Mouse (Mus musculus): Measurements from ENCODE around the gene Mycl. TPM values are rescaled to one million over a fixed set of nuclear protein-coding genes. Genes with fewer than 3 reads are reported as not detected.

Mycl gene
- 1 to 10 TPM; 6.7 to 8.3 TPM for total RNA-seq (2023)

DNA sequence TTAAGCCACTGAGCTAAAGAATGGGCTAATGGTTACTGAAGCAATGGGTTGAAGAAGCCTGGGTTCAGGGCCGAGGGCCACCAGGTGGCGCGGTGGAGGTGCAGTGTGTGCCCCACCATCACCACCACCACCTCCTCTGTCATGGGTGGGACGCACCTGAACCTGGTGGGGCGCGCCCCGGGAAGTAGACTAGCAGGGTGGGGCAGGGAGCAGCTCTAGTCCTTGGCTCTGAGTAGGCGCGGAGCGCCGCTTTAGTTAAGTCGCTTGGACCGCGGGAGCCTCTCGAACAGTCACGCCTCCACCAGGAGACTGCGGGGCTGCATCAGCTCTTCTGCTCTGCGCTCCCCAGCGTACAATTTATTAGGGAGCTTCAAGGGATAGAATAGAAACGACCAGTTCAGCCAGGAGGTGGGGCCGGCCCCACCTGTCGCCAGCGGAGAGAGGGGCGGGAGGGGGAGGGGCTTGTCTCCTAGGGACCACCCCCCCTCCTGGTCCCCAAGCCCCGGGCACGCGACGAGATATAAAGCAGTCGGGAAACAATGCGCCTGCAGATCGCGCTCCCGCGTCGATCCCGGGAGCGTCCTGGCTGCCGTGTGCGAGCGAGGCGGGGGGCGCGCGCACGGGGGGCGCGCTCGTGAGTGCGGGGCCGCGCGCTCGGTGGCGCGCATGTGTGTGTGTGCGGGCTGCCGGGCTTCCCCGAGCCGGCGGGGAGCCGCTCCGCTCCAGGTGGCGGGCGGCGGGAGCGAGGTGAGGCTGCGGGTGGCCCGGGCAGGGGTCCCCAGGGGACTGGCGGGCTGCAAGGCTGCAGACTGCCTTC, at the start of gene Mycl:
Gene Mycl, plus strand, starts transcription at position 249 of the 817 bp plus-strand sequence.

DNA sequence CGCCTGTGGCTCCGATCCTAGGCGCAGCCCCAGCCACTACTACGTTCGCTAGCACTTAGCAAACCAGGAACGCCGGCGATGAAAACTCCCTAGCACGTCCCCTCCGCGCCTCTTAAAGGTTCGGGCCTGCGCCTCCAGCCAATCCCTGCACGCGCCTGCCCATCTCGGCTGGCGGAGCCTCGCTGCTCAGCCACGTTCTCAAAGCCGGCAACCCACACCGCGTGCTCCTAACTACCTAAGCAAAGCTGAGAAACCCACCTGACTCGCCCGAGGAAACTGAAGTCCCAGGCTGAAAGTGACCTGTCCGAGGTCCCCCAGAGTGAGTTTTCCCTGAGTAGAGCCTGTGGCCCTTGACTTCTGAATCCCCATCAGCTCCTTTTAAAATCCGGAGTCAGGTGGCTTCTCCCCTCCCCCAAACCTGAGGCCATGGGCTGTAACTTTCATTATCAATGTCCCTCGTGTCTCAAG, 34.3 kb upstream of the Mycl start, which contains the start of gene Mfsd2a:
Gene Mfsd2a, minus strand, starts transcription at position 89 of the 468 bp plus-strand sequence.

DNA sequence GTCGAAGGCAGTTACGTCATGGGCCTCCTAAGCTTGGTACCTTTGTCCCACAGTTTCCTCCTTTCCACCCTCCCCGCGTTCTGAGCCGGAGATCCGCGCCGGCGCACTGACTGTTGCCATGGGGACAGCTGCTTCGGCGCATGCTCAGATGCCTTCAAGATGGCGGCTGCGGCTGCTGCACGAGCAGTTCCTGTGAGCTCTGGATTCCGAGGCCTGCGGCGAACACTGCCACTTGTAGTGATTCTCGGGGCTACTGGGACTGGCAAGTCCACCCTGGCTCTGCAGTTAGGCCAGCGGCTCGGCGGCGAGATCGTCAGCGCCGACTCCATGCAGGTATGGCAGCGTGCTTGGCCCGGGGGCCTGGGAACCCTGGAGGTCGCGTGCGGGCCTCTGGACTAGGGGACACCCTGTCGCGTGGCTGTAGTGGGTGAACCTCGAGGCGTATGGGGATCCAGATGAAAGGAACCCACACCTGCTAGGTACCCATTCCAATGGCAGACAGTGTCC, 21.1 kb downstream of the Mycl start, which contains the start of gene Trit1:
Gene Trit1, plus strand, starts transcription at position 147 of the 507 bp plus-strand sequence.

Other genes starting within 250 kb of the Mycl start
- 100 to 1,000 TPM; 162 to 166 TPM for gene Ppt1, start 159.4 kb upstream of the Mycl start, total RNA-seq (2023)
- 100 to 1,000 TPM; 512 to 582 TPM for gene Cap1, start 109.6 kb upstream of the Mycl start, total RNA-seq (2023)
- 1 to 10 TPM; 1.7 to 2.5 TPM for gene Mfsd2a, start 34.5 kb upstream of the Mycl start, total RNA-seq (2023)
- gene Trit1, start 20.9 kb downstream of the Mycl start, total RNA-seq (2023), result 10 to 100 TPM; 13.1 to 13.5 TPM
- gene Bmp8b, start 109.5 kb downstream of the Mycl start, total RNA-seq (2023), result not detected
- gene Oxct2b, start 120.6 kb downstream of the Mycl start, total RNA-seq (2023), result not detected
- 10 to 100 TPM; 29.1 to 32.4 TPM for gene Ppie, start 144.3 kb downstream of the Mycl start, total RNA-seq (2023)
- not detected for gene Hpcal4, start 187.6 kb downstream of the Mycl start, total RNA-seq (2023)
- not detected for gene Nt5c1a, start 205.9 kb downstream of the Mycl start, total RNA-seq (2023)
- gene Heyl, start 237.9 kb downstream of the Mycl start, total RNA-seq (2023), result not detected

Measured in monocyte, adult 59 days (primary cell).